Comparison of ENCODE assay signal across 19 mouse cellular contexts in genomic region chr1:129519751-129520150, GRCm38 (mm10).
"Had no signal": no experiment of that assay in that cellular context is flagged by ENCODE, and none has a peak within 500 bp of the region (broad histone marks: within the 10 kb centered on the region; RNA-seq: fewer than 3 reads in every experiment).

No protein-coding gene starts in this region.

- H3K4me3 ChIP-seq: left cerebral cortex, adult 2 months; megakaryocyte, embryonic 14.5 days; midbrain, embryonic 10.5 days; midbrain, embryonic 13.5 days; stomach, embryonic 15.5 days had no signal

- H3K4me1 ChIP-seq: megakaryocyte, embryonic 14.5 days; midbrain, embryonic 10.5 days; midbrain, embryonic 13.5 days; stomach, embryonic 15.5 days had no signal

- H3K27me3 ChIP-seq: megakaryocyte, embryonic 14.5 days; midbrain, embryonic 13.5 days; stomach, embryonic 15.5 days had no signal

- H3K36me3 ChIP-seq: midbrain, embryonic 10.5 days; midbrain, embryonic 13.5 days; stomach, embryonic 15.5 days had no signal

- H3K27ac ChIP-seq: left cerebral cortex, adult 2 months; liver, embryonic 14.5 days; macrophage; midbrain, embryonic 10.5 days; midbrain, embryonic 13.5 days; stomach, embryonic 15.5 days had no signal

- DNase-seq: kidney, adult 18-20 months; kidney, adult 9 months; kidney, postnatal 14 days; kidney, postnatal 4 days; liver, postnatal 0 days; lung, embryonic 14.5 days; right cerebral cortex, postnatal 14 days; spleen, adult 18-20 months; thymus, postnatal 25 days had no signal

- H3K9ac ChIP-seq: liver, embryonic 14.5 days; liver, postnatal 0 days; lung, embryonic 14.5 days; midbrain, embryonic 13.5 days; stomach, embryonic 15.5 days had no signal

- H3K9me3 ChIP-seq: megakaryocyte, embryonic 14.5 days; midbrain, embryonic 10.5 days; midbrain, embryonic 13.5 days; stomach, embryonic 15.5 days had no signal

- ATAC-seq: intestine, embryonic 16.5 days; liver, postnatal 0 days; lung, postnatal 0 days; midbrain, embryonic 13.5 days; midbrain, embryonic 16.5 days had no signal

- H3K4me2 ChIP-seq: lung, embryonic 14.5 days; midbrain, embryonic 13.5 days; stomach, embryonic 15.5 days had no signal
